In the genomic region with DNA sequence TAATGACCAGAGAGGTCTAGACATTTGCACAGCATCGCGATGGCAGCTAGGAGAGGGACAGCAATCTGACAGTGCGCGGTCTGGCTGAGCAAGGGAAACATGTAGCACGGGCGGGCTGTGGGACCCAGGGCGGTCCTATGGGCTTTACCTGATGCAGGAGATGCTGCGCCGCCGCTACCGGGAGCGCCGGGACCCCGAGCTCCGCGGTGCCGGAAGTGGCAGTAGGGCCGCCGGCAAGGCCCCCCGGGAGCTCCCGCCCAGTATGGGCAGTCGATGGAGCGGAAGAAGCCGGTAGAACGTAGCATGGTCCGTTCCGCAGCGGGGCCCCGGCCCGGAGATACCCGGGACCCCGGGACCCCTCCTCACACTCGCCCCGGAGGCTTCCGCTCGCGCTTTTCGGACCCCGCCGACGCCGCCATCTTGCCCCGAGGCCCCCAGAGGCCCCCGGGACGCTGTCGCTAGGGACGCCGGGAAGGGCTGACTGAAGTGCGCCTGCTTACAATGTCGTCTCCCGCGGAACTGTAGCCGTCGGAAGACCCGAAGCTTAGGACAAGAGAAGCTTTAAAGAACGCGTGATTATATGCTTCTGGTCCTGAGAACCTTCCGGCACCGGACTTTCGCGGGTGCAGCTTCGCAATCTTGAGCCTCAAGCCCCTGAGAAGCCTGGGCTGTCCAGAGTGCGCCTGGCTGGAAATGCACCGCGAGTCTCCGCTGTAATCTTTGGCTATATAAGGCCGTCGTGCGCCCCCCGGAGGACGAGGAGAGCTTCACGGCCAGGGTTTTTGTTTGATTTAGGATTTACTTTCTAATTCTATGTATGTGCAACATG, we compare ENCODE assay signal across 8 mouse cellular contexts. TPM values are rescaled to one million over a fixed set of nuclear protein-coding genes. Genes with fewer than 3 reads are reported as not detected.
DNase-seq lines count a peak whose midpoint lies in the region; ATAC-seq and TF ChIP-seq lines count a peak whose summit lies in the region.

A gene (minus strand): TSS at position 445 of the 829 bp plus-strand sequence.

- peak; percentile 96 for DNase-seq in 416B (ENCODE audit: low read depth)
- peak; percentile 93 for DNase-seq in heart, adult 8-10 months (ENCODE audit: low spot score)
- DNase-seq in kidney, adult 9 months, result peak; percentile 97
- DNase-seq in limb, embryonic 14.5 days (ENCODE audit: low spot score), result peak; percentile 96
- peak; percentile 97 for DNase-seq in midbrain, postnatal 0 days (ENCODE audit: low spot score)
- DNase-seq in spleen, postnatal 14 days (ENCODE audit: low spot score in 2 of 2), result peak; percentile 90 to 93

- no peaks in the 10 kb centered on the region for H3K9me3 ChIP-seq in embryonic facial prominence, embryonic 15.5 days (replicated peaks)
- no peaks in the 10 kb centered on the region for H3K9me3 ChIP-seq in limb, embryonic 14.5 days (ENCODE audit: control insufficient read depth, low read length)
- H3K9me3 ChIP-seq in midbrain, postnatal 0 days (ENCODE audit: low read length), result no peaks in the 10 kb centered on the region

- peak; percentile 90 for ATAC-seq in embryonic facial prominence, embryonic 15.5 days (ENCODE audit: insufficient number of reproducible peaks, low FRiP score, low TSS enrichment, low read depth)
- ATAC-seq in limb, embryonic 14.5 days (ENCODE audit: low FRiP score, low read depth), result peak; percentile 91
- peak; percentile 75 for ATAC-seq in midbrain, postnatal 0 days (ENCODE audit: low FRiP score)

- H3K27ac ChIP-seq in bone marrow, adult 2 months (ENCODE audit: control insufficient read depth, insufficient read depth, low read depth, low read length, poor library complexity), result peak within 1 kb of the TSS; percentile 90
- H3K27ac ChIP-seq in embryonic facial prominence, embryonic 15.5 days (replicated peaks), result peak within 1 kb of the TSS; percentile 95
- peak within 1 kb of the TSS; percentile 94 for H3K27ac ChIP-seq in limb, embryonic 14.5 days (replicated peaks; ENCODE audit: low read depth, low read length)
- H3K27ac ChIP-seq in midbrain, postnatal 0 days (ENCODE audit: low read depth, low read length), result peak within 1 kb of the TSS; percentile 94

- 0 out of 2 replicates have a peak, but pooled peaks cover 4% of the 10 kb centered on the region for H3K36me3 ChIP-seq in embryonic facial prominence, embryonic 15.5 days
- 0 out of 2 replicates have a peak, but pooled peaks cover 11% of the 10 kb centered on the region for H3K36me3 ChIP-seq in limb, embryonic 14.5 days (ENCODE audit: control insufficient read depth, insufficient read depth, low read length)
- 0 out of 2 replicates have a peak, but pooled peaks cover 2% of the 10 kb centered on the region for H3K36me3 ChIP-seq in midbrain, postnatal 0 days (ENCODE audit: insufficient read depth, low read length)

- H3K9ac ChIP-seq in embryonic facial prominence, embryonic 15.5 days, result peak within 1 kb of the TSS; percentile 99
- peak within 1 kb of the TSS; percentile 95 for H3K9ac ChIP-seq in limb, embryonic 14.5 days (ENCODE audit: low read depth, low read length, severe bottlenecking)
- H3K9ac ChIP-seq in midbrain, postnatal 0 days (replicated peaks; ENCODE audit: low read length, poor library complexity, severe bottlenecking), result peak within 1 kb of the TSS; percentile 92

- 1% methylated on average over 72 of the region's 72 CpGs for WGBS in bone marrow, adult 2 months
- WGBS in embryonic facial prominence, embryonic 15.5 days, result under 1% methylated on average over 72 of the region's 72 CpGs
- WGBS in limb, embryonic 14.5 days, result under 1% methylated on average over 63 of the region's 72 CpGs
- under 1% methylated on average over 70 of the region's 72 CpGs for WGBS in midbrain, postnatal 0 days

- H3K4me1 ChIP-seq in bone marrow, adult 2 months (ENCODE audit: control insufficient read depth, insufficient read depth, low read length), result peaks cover 6% of the 10 kb centered on the region
- H3K4me1 ChIP-seq in embryonic facial prominence, embryonic 15.5 days, result peaks cover 52% of the 10 kb centered on the region
- peaks cover 17% of the 10 kb centered on the region for H3K4me1 ChIP-seq in limb, embryonic 14.5 days (ENCODE audit: control insufficient read depth, insufficient read depth, low read length)
- peaks cover 10% of the 10 kb centered on the region for H3K4me1 ChIP-seq in midbrain, postnatal 0 days (ENCODE audit: insufficient read depth, low read length)

- H3K4me2 ChIP-seq in embryonic facial prominence, embryonic 15.5 days (replicated peaks), result peak within 1 kb of the TSS; percentile 81
- peak within 1 kb of the TSS; percentile 76 for H3K4me2 ChIP-seq in limb, embryonic 14.5 days (replicated peaks; ENCODE audit: low read depth, low read length, severe bottlenecking)
- H3K4me2 ChIP-seq in midbrain, postnatal 0 days (ENCODE audit: low read depth, low read length, poor library complexity, severe bottlenecking), result peak within 1 kb of the TSS; percentile 90

- peak within 1 kb of the TSS; percentile 86 for H3K4me3 ChIP-seq in bone marrow, adult 2 months (replicated peaks; ENCODE audit: control insufficient read depth, low read depth, low read length)
- peak within 1 kb of the TSS; percentile 99 for H3K4me3 ChIP-seq in embryonic facial prominence, embryonic 15.5 days (replicated peaks)
- H3K4me3 ChIP-seq in limb, embryonic 14.5 days (replicated peaks; ENCODE audit: low read length), result peak within 1 kb of the TSS; percentile 99
- H3K4me3 ChIP-seq in midbrain, postnatal 0 days (ENCODE audit: low read depth, low read length), result peak within 1 kb of the TSS; percentile 86

- H3K27me3 ChIP-seq in embryonic facial prominence, embryonic 15.5 days, result no peaks in the 10 kb centered on the region
- H3K27me3 ChIP-seq in limb, embryonic 14.5 days (ENCODE audit: control insufficient read depth, insufficient read depth, low read length), result no peaks in the 10 kb centered on the region
- H3K27me3 ChIP-seq in midbrain, postnatal 0 days (ENCODE audit: insufficient read depth, low read length), result no peaks in the 10 kb centered on the region

- peak; percentile 87 for TF ChIP-seq CTCF in bone marrow, adult 2 months (IDR thresholded peaks at IDR 0.05; ENCODE audit: control insufficient read depth, insufficient read depth, low read length)
- TF ChIP-seq CTCF in midbrain, postnatal 0 days (IDR thresholded peaks at IDR 0.05), result peak; percentile 87

- TF ChIP-seq POLR2A in bone marrow, adult 2 months (IDR thresholded peaks at IDR 0.05; ENCODE audit: borderline replicate concordance, control insufficient read depth, low read depth, low read length), result peak; percentile 12; the same call in 1 of the 2 replicates
- no peak; the same call in 1 of the 2 replicates for TF ChIP-seq POLR2A in limb, embryonic 14.5 days (IDR thresholded peaks at IDR 0.05; ENCODE audit: borderline replicate concordance, extremely low read depth, insufficient read depth, insufficient read length)

RNA-seq across cellular contexts. Expression of the gene that starts here (rescaled TPM):
- 46.3 and 55.3 TPM in 2 replicates for polyA plus RNA-seq in bone marrow, adult 2 months (2011; ENCODE audit: insufficient read depth, insufficient read length, low replicate concordance, missing spikeins)
- 25.8 and 27.1 TPM in 2 replicates for polyA plus RNA-seq in embryonic facial prominence, embryonic 15.5 days (2015; fragmentation: Nextera tagmentation; extraction: Ambion mirVana)
- 10 to 100 TPM; 10.7 to 15.0 (median 12.2) TPM for total RNA-seq in heart, adult 8-10 months (2022)
- polyA plus RNA-seq in limb, embryonic 14.5 days (2012; rRNA removed), result 56.4 and 79.5 TPM in 2 replicates
- polyA plus RNA-seq in limb, embryonic 14.5 days (2014; fragmentation: Nextera tagmentation; extraction: Ambion mirVana), result 27.9 and 32.4 TPM in 2 replicates
- 34.2 and 52.6 TPM in 2 replicates for total RNA-seq in midbrain, postnatal 0 days (2014; rRNA removed)
- 26.1 and 29.8 TPM in 2 replicates for polyA plus RNA-seq in midbrain, postnatal 0 days (2015; fragmentation: Nextera tagmentation; extraction: Ambion mirVana)

Comparison
In these comparisons a context has a peak if more than half of its experiments do, and no peak if none do; other contexts are left out.
1. Peak in every context shown above with its lines: DNase-seq, ATAC-seq, H3K4me3 ChIP-seq and H3K27ac ChIP-seq.